Mouse (Mus musculus) mouse embryonic stem cell (cell line): ENCODE data around the gene Mgat5.

Source experiments
- in situ Hi-C, 2 experiments: fragments of 300-500 bp; cut with MboI; formaldehyde crosslinking; loops; 1 replicate in 1 of 2; 3 replicates in 1 of 2; pipeline ENCODE4 v1.14.3; 2019 to 2020; ENCODE audit warnings: low sequenced_read_pairs in 2 of 2, low pct_unique_long_range_greater_than_20kb in 1 of 2, mixed read lengths in 1 of 2; ENCODE audit not compliant: unreplicated experiment in 1 of 2

The Mgat5 gene

GRCm38 (mm10) chr1:127204817-127205485 is at the start of gene Mgat5:
TSS of gene Mgat5 (plus strand) at chr1:127205015.
- in situ Hi-C loops = no loop called here

GRCm38 (mm10) chr1:127160118-127160760 is 44.6 kb upstream of the Mgat5 start:
- in situ Hi-C loops = no loop called here

- in situ Hi-C loops = no loop called here
These were observed 40.1 kb upstream of the Mgat5 start for GRCm38 (mm10) chr1:127164589-127165160.

GRCm38 (mm10) chr1:127166521-127166920 is 38.3 kb upstream of the Mgat5 start:
- in situ Hi-C loops = no loop called here

GRCm38 (mm10) chr1:127167586-127167985 is 37.2 kb upstream of the Mgat5 start:
- in situ Hi-C loops = no loop called here

GRCm38 (mm10) chr1:127168205-127168604 is 36.6 kb upstream of the Mgat5 start:
- in situ Hi-C loops = no loop called here

GRCm38 (mm10) chr1:127169516-127169915 is 35.3 kb upstream of the Mgat5 start:
- in situ Hi-C loops = no loop called here

GRCm38 (mm10) chr1:127171361-127171760 is 33.5 kb upstream of the Mgat5 start:
- in situ Hi-C loops = no loop called here

GRCm38 (mm10) chr1:127173448-127173847 is 31.4 kb upstream of the Mgat5 start:
- in situ Hi-C loops = no loop called here

- in situ Hi-C loops = no loop called here
These were observed 12.4 kb upstream of the Mgat5 start for GRCm38 (mm10) chr1:127192396-127192795.

- in situ Hi-C loops = no loop called here
These were observed 5.6 kb upstream of the Mgat5 start for GRCm38 (mm10) chr1:127199186-127199585.

GRCm38 (mm10) chr1:127202360-127202759 is 2.5 kb upstream of the Mgat5 start:
- in situ Hi-C loops = no loop called here

GRCm38 (mm10) chr1:127203231-127203764 is 1.5 kb upstream of the Mgat5 start:
- in situ Hi-C loops = no loop called here

- in situ Hi-C loops = no loop called here
These were observed 745 bp downstream of the Mgat5 start for GRCm38 (mm10) chr1:127205501-127206019.

GRCm38 (mm10) chr1:127206020-127206641 is 1.3 kb downstream of the Mgat5 start:
- in situ Hi-C loops = no loop called here

GRCm38 (mm10) chr1:127206881-127207555 is 2.2 kb downstream of the Mgat5 start:
- in situ Hi-C loops = no loop called here

GRCm38 (mm10) chr1:127208167-127208566 is 3.4 kb downstream of the Mgat5 start:
- in situ Hi-C loops = no loop called here

GRCm38 (mm10) chr1:127212812-127213211 is 8.0 kb downstream of the Mgat5 start:
- in situ Hi-C loops = no loop called here
